Mouse (Mus musculus) gastrocnemius, postnatal 4 days (tissue): Measurements from ENCODE around the gene Dnaaf3. TPM values are rescaled to one million over a fixed set of nuclear protein-coding genes. Genes with fewer than 3 reads are reported as not detected.

Experiments used
- DNase-seq, 2 experiments: peaks; one replicate each; pipeline ENCODE4 v3.0.0; 2021 to 2022; ENCODE audit warnings: low spot score in 2 of 2, mixed read lengths in 2 of 2
- total RNA-seq, 2 experiments: library from RNA; stranded (reverse); gene quantifications; 2 replicates each; pipeline ENCODE4 v1.2.3; 2021

Gene Dnaaf3
- total RNA-seq, 2 experiments from 2014 or later = 0.26 to 0.44 TPM

GRCm38 (mm10) chr7:4522292-4522691 lies 10.0 kb downstream of the Dnaaf3 start:
- no peak for DNase-seq

- DNase-seq = no peak
Measured at GRCm38 (mm10) chr7:4521231-4522003, 10.8 kb downstream of the Dnaaf3 start.

GRCm38 (mm10) chr7:4518487-4518886 lies 13.8 kb downstream of the Dnaaf3 start:
- DNase-seq = no peak

GRCm38 (mm10) chr7:4516332-4517050 lies 15.8 kb downstream of the Dnaaf3 start, which contains the start of gene Tnnt1:
Gene Tnnt1 (minus strand): TSS chr7:4516382.
- DNase-seq = no peak

GRCm38 (mm10) chr7:4515853-4516252 lies 16.4 kb downstream of the Dnaaf3 start:
- no peak for DNase-seq

- DNase-seq = peak in 1 of 2 experiments; percentile 52
Measured at GRCm38 (mm10) chr7:4513829-4514712, 18.2 kb downstream of the Dnaaf3 start.

GRCm38 (mm10) chr7:4513236-4513635 lies 19.0 kb downstream of the Dnaaf3 start:
- no peak for DNase-seq

- no peak for DNase-seq
Measured at GRCm38 (mm10) chr7:4511489-4512224, 20.6 kb downstream of the Dnaaf3 start.

- DNase-seq = peak; percentile 55 to 74
Measured at GRCm38 (mm10) chr7:4509863-4510608, 22.2 kb downstream of the Dnaaf3 start.

GRCm38 (mm10) chr7:4508739-4509116 lies 23.5 kb downstream of the Dnaaf3 start:
- DNase-seq = no peak

- no peak for DNase-seq
Measured at GRCm38 (mm10) chr7:4508062-4508738, 24.1 kb downstream of the Dnaaf3 start.

- no peak for DNase-seq
Measured at GRCm38 (mm10) chr7:4507220-4507619, 25.0 kb downstream of the Dnaaf3 start.

- DNase-seq = no peak
Measured at GRCm38 (mm10) chr7:4504646-4505435, 27.4 kb downstream of the Dnaaf3 start.

GRCm38 (mm10) chr7:4503858-4504257 lies 28.4 kb downstream of the Dnaaf3 start:
- DNase-seq = no peak

- no peak for DNase-seq
Measured at GRCm38 (mm10) chr7:4503100-4503499, 29.2 kb downstream of the Dnaaf3 start.

- DNase-seq = no peak
Measured at GRCm38 (mm10) chr7:4502421-4503090, 29.7 kb downstream of the Dnaaf3 start.

GRCm38 (mm10) chr7:4501558-4502397 lies 30.5 kb downstream of the Dnaaf3 start, which contains the start of gene Ppp1r12c:
Gene Ppp1r12c (minus strand): TSS chr7:4501680.
- DNase-seq = peak; percentile 90 to 95
